Mouse (Mus musculus) bone marrow macrophage, adult 2 months (primary cell): ENCODE data around the gene C2cd5.

Experiments
- CTCF ChIP-seq: IDR thresholded peaks from 2 replicates; pipeline ENCODE4 v1.5.1; 2012; ENCODE audit warnings: low read depth, mild to moderate bottlenecking, low read length, moderate library complexity
- POLR2A ChIP-seq: IDR thresholded peaks from 2 replicates; pipeline ENCODE4 v1.6.1; 2012; ENCODE audit warnings: mild to moderate bottlenecking, low read depth, low read length, borderline replicate concordance

DNA sequence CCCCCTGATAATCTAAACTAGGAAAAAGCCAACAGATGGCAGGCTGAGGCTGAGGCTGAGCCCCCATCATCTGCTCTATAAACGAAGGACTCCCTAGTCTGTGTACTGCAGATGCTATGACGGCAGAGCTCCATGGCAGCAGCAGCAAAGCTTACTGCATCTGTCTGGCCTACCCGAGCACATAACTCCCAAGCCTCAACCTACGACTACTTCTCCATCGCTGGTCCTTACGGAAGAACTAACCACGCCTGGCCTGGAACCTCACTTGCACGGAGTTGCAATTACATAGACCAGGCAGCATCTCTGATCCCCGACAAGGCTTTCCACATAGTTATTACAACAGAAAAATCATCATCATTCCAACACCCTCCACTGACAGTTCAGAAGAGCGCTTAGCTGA is 23.5 kb downstream of the C2cd5 start:
- TF ChIP-seq POLR2A (no peak), CTCF (no peak)
